Mouse (Mus musculus) stomach, embryonic 16.5 days (tissue): ENCODE results near the gene Fam107a. TPM values are rescaled to one million over a fixed set of nuclear protein-coding genes. Genes with fewer than 3 reads are reported as not detected.

Source experiments
- ATAC-seq: fragments of 200-750 bp; cut with Nextera tagmentation; 2 replicates; pipeline ENCODE4 v1.8.0; 2017; ENCODE audit warnings: moderate number of reproducible peaks, moderate TSS enrichment; ENCODE audit not compliant: insufficient read depth, low FRiP score
- H3K27ac ChIP-seq: fragments of 300-500 bp; sonication (generic); 2 replicates; pipeline ENCODE4 v1.5.1; 2014; ENCODE audit warnings: low read length
- H3K27me3 ChIP-seq: fragments of 300-500 bp; sonication (generic); 2 replicates; pipeline ENCODE4 v1.6.1; 2014; ENCODE audit warnings: low read length, control low read depth, mixed read lengths; ENCODE audit not compliant: control insufficient read depth, insufficient read depth
- H3K36me3 ChIP-seq: fragments of 300-500 bp; sonication (generic); 2 replicates; pipeline ENCODE4 v1.6.1; 2014; ENCODE audit warnings: low read length; ENCODE audit not compliant: control insufficient read depth, insufficient read depth
- H3K4me1 ChIP-seq: fragments of 300-500 bp; sonication (generic); 2 replicates; pipeline ENCODE4 v1.6.1; 2014; ENCODE audit warnings: low read length, control low read depth, mixed read lengths; ENCODE audit not compliant: control insufficient read depth, insufficient read depth
- H3K4me2 ChIP-seq: fragments of 300-500 bp; sonication (generic); 2 replicates; pipeline ENCODE4 v1.6.1; 2014; ENCODE audit warnings: low read depth, low read length, mixed read lengths
- H3K4me3 ChIP-seq: fragments of 300-500 bp; sonication (generic); replicated peaks from 2 replicates; pipeline ENCODE4 v1.5.1; 2014; ENCODE audit warnings: mild to moderate bottlenecking, low read length
- H3K9ac ChIP-seq: fragments of 300-500 bp; sonication (generic); 2 replicates; pipeline ENCODE4 v1.6.1; 2014; ENCODE audit warnings: low read length
- H3K9me3 ChIP-seq: fragments of 300-500 bp; sonication (generic); replicated peaks from 2 replicates; pipeline ENCODE4 v1.6.1; 2016; ENCODE audit warnings: low read length, control low read depth; ENCODE audit not compliant: control insufficient read depth
- WGBS: fragments of 180-500 bp; shearing (Covaris S2); extraction: QIAGEN DNeasy Blood & Tissue Kit; methylation state at CpG from one replicate; pipeline ENCODE4 v1.1.7; 2014; 5-methylcytosine and 5-hydroxymethylcytosine counted together
- polyA plus RNA-seq: library from polyadenylated mRNA; unstranded; fragments of >200 nt; fragmentation: Nextera tagmentation; extraction: Ambion mirVana; gene quantifications from 2 replicates; pipeline ENCODE4 v1.2.1, GENCODE M21; 2015

Gene Fam107a
- polyA plus RNA-seq, 1 experiment from 2014 or later, result 0.25 TPM

DNA sequence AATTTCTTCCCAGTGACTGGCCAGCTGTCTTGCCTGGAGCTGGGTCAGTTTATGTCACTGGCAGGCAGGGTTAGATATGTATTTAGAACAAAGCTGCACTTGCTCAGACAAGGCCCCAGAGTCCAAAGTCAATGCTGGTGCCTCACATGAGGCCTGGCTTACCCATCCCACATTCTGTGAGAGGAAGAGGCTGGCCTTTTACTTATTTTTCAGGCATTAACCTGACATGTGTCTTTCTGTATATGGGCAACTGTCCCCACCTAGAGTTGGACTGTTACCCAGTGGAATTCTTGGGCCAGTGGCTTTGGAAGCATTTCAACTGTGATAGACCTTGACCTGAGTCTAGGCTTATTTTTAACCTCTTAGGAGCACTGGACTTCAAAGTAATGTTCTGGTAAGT lies 9.1 kb upstream of the Fam107a start:
- no peak overlapping the region for H3K27ac ChIP-seq
- no peak for ATAC-seq

DNA sequence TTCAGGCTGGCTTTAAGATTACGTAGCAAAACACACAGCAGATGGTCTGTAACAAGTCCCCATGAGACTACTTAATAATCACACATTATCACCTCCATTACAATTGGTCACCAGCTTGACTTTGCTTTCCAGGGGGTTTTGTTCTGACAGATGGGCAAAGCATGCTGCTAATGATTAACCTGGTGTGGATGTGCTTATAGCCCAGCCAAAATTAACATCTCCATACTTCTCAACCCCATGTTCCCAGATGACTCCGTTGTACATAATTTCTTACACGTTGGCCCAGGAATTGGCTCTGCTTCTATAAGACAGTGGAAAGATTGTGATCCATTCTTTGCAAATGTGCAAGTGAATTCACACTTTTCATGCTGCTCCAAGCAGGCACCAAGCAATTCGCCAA lies 7.9 kb upstream of the Fam107a start:
- 73% methylated on average over 4 of the region's 4 CpGs for WGBS
- Histone ChIP-seq H3K4me2 (no peak overlapping the region), H3K9ac (no peak overlapping the region), H3K27me3 (no peaks in the 10 kb centered on the region), H3K4me3 (no peak overlapping the region), H3K36me3 (no peaks in the 10 kb centered on the region), H3K9me3 (no peaks in the 10 kb centered on the region), H3K4me1 (peaks cover 5% of the 10 kb centered on the region), H3K27ac (no peak overlapping the region)
- no peak for ATAC-seq

More for the DNA sequence above, 9.1 kb upstream of the Fam107a start:
- Histone ChIP-seq H3K4me3 (no peak overlapping the region), H3K36me3 (no peaks in the 10 kb centered on the region), H3K27me3 (no peaks in the 10 kb centered on the region), H3K4me1 (peaks cover 5% of the 10 kb centered on the region), H3K4me2 (no peak overlapping the region), H3K9ac (no peak overlapping the region), H3K9me3 (no peaks in the 10 kb centered on the region)

GRCm38 (mm10) chr14:8320528-8320927 lies 2.7 kb upstream of the Fam107a start:
- no peaks in the 10 kb centered on the region for H3K36me3 ChIP-seq
- no peak overlapping the region for H3K4me3 ChIP-seq
- H3K27ac ChIP-seq, result no peak overlapping the region
- ATAC-seq, result no peak
- peaks cover 7% of the 10 kb centered on the region; the same call in 1 of the 2 replicates for H3K4me1 ChIP-seq
- 90% methylated on average over 3 of the region's 3 CpGs for WGBS
- no peak overlapping the region for H3K9ac ChIP-seq
- H3K27me3 ChIP-seq, result peaks cover 23% of the 10 kb centered on the region
- H3K4me2 ChIP-seq, result no peak overlapping the region
- no peaks in the 10 kb centered on the region for H3K9me3 ChIP-seq

GRCm38 (mm10) chr14:8316366-8317193 lies 1.2 kb downstream of the Fam107a start:
- peaks cover 30% of the 10 kb centered on the region for H3K27me3 ChIP-seq
- H3K36me3 ChIP-seq, result no peaks in the 10 kb centered on the region
- peak overlapping the region; percentile 49 for H3K4me2 ChIP-seq
- peak overlapping the region; percentile 5; the same call in 1 of the 2 replicates for H3K9ac ChIP-seq
- H3K9me3 ChIP-seq, result no peaks in the 10 kb centered on the region
- peaks cover 7% of the 10 kb centered on the region; the same call in 1 of the 2 replicates for H3K4me1 ChIP-seq
- WGBS, result 3% methylated on average over 23 of the region's 23 CpGs
- H3K27ac ChIP-seq, result no peak overlapping the region
- peak overlapping the region; percentile 25 for H3K4me3 ChIP-seq
- no peak for ATAC-seq

- Histone ChIP-seq H3K4me2 (no peak overlapping the region), H3K9ac (no peak overlapping the region), H3K4me3 (no peak overlapping the region), H3K9me3 (no peaks in the 10 kb centered on the region), H3K36me3 (no peaks in the 10 kb centered on the region), H3K4me1 (peaks cover 7% of the 10 kb centered on the region; the same call in 1 of the 2 replicates), H3K27ac (no peak overlapping the region), H3K27me3 (peaks cover 30% of the 10 kb centered on the region)
- no peak for ATAC-seq
- WGBS, result 82% methylated on average over 6 of the region's 6 CpGs
Observed at GRCm38 (mm10) chr14:8315169-8315568, 2.7 kb downstream of the Fam107a start.

- Histone ChIP-seq H3K9ac (no peak overlapping the region), H3K36me3 (no peaks in the 10 kb centered on the region), H3K4me1 (peaks cover 7% of the 10 kb centered on the region; the same call in 1 of the 2 replicates), H3K4me2 (no peak overlapping the region), H3K9me3 (no peaks in the 10 kb centered on the region), H3K27ac (no peak overlapping the region), H3K4me3 (no peak overlapping the region), H3K27me3 (peaks cover 30% of the 10 kb centered on the region)
- 23% methylated on average over 3 of the region's 3 CpGs for WGBS
- ATAC-seq, result no peak
Observed at GRCm38 (mm10) chr14:8314536-8314935, 3.3 kb downstream of the Fam107a start.

- no peak overlapping the region for H3K27ac ChIP-seq
- peaks cover 7% of the 10 kb centered on the region; the same call in 1 of the 2 replicates for H3K4me1 ChIP-seq
- ATAC-seq, result no peak
- H3K36me3 ChIP-seq, result no peaks in the 10 kb centered on the region
- no peak overlapping the region for H3K4me3 ChIP-seq
- H3K9me3 ChIP-seq, result no peaks in the 10 kb centered on the region
- WGBS, result 51% methylated on average over 7 of the region's 7 CpGs
- no peak overlapping the region for H3K4me2 ChIP-seq
- H3K27me3 ChIP-seq, result peaks cover 30% of the 10 kb centered on the region
- H3K9ac ChIP-seq, result no peak overlapping the region
Observed at GRCm38 (mm10) chr14:8313877-8314276, 3.9 kb downstream of the Fam107a start.

DNA sequence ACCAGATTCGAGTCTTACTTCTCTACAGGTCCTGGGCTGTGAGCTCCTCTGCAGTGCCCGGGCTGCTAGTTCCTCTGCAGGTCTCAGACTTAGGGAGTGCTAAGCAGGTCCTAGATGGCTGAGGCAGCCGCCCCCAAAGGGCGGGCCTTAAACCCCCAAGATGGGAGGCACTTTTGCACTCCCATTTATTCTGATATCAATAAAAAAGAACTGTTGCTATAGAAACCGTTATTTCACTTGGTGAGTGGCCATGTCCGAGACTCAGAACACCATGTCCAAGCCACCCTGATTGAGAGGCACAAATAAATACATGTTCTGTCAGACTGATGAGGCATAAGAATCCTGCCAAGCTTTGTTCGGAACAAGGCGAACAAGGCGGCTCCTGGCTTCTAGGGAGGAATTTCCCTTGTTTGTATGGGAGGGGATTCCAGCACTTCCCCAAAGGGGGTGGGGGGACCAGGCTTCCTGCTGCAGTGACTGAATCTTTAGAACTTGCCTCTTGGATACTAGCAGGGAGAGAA lies 8.1 kb downstream of the Fam107a start:
- Histone ChIP-seq H3K4me1 (no peaks in the 10 kb centered on the region), H3K27me3 (no peaks in the 10 kb centered on the region), H3K4me3 (no peak overlapping the region), H3K4me2 (no peak overlapping the region), H3K27ac (no peak overlapping the region), H3K9me3 (no peaks in the 10 kb centered on the region), H3K9ac (no peak overlapping the region), H3K36me3 (no peaks in the 10 kb centered on the region)
- WGBS, result 12% methylated on average over 9 of the region's 9 CpGs
- peak; percentile 26; the same call in 1 of the 2 replicates for ATAC-seq

GRCm38 (mm10) chr14:8308650-8309049 lies 9.2 kb downstream of the Fam107a start:
- Histone ChIP-seq H3K4me2 (no peak overlapping the region), H3K27ac (no peak overlapping the region), H3K27me3 (no peaks in the 10 kb centered on the region), H3K4me3 (no peak overlapping the region), H3K9me3 (no peaks in the 10 kb centered on the region), H3K9ac (no peak overlapping the region), H3K4me1 (no peaks in the 10 kb centered on the region), H3K36me3 (no peaks in the 10 kb centered on the region)
- no peak for ATAC-seq
- WGBS, result 64% methylated on average over 3 of the region's 3 CpGs
